Mouse (Mus musculus): ENCODE data around the gene Kctd2.
"Not testable (repeated sequence)": the region's sequence is repeated elsewhere in the genome, so short reads cannot be mapped to it uniquely, and the experiment has no call there.

Gene Kctd2

DNA sequence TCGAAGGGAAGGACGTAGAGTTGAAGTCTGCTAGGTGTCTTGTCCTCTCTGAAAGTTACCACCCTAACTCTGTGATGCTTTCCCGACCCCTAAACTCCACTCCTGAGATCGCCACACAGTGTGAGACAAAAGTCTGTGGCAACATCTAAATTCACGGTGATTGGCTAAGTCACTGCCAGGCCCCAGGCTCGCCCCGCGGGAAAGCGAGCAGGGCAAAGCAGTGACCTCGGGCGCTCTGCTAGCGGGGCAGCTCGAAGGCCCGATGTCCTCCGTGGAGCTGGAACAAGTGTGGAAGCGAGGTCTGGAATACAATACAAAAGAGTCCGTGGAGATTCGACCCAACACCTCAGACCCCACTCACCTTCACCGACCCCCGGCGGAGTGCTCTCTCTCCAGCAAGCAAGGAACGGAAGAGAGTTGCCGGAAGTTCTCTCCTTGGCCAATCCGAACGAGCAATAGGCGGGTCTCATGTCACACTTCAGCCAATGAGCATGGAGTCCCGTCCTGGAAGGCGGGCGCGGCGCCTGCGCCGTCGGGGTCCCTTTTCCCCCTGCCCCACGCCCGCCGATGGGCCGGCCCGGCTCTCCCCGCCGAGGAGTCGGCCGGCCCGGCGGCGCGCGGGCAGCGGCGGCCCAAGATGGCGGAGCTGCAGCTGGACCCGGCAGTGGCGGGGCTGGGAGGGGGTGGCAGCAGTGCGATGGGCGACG lies at the start of gene Kctd2, which contains the start of gene Atp5h:
Gene Kctd2, plus strand, starts transcription at position 598 of the 707 bp plus-strand sequence.
Gene Atp5h, minus strand, starts transcription at position 432 of the 707 bp plus-strand sequence.
- peak; percentile 98 for DNase-seq (ENCODE audit: low read depth, low spot score)

DNA sequence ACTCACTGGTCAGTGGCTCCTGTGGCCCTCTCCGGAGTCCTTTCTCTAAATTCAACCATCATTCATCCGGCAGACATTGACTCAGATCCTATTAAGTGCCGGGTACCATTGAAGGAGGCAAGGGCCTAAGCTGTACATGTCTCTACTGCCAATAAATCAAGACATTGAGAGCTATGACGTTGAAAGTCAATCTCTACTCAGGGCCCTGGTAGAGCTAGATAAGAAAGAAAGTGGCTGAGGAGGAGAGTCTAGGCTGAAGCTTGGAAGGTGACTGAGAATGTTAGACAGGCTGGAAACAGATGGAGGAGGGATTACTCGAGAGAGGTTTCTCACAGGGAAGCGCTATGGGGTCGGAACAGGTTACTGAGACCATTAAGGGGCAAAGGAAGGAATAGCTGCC lies 49.6 kb upstream of the Kctd2 start:
- no peak for DNase-seq (ENCODE audit: low read depth, low spot score)

DNA sequence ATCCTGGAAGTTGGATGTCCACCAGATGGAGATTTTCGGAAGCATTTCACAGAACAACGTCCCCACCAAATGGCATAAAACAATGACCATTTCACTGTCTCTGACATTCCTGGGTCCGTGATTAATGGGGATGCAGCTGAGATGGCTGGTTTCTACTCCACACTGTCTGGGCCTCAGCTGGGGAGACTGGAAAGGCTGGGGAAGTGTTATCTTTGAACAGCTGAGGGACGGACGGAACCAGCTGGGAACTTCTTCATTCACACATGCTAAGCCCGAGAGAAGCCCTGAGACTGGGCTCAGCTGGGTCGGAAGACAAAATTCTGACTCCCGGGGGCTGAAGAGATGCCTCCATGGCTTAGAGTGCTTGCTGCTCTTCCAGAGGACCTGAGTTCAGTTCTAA lies 48.6 kb upstream of the Kctd2 start:
- DNase-seq (ENCODE audit: low read depth, low spot score) = no peak

DNA sequence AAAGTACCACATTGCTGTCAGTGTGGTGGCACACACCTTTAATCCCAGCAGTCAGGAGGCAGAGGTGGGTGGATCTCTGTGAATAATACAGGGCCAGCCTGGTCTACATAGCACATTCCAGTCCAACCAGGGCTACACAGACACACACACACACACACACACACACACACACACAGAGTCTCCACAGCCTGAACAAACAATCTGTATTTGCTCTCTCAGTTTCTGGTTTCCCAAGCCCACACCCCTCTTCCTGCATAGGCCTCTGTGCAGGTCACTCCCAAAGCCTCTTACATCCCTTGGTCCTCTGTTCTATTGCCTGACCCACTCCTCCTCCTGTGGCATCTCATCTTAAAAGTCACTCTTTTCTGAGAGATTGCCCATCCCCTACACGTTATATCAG lies 47.9 kb upstream of the Kctd2 start:
- no peak for DNase-seq (ENCODE audit: low read depth, low spot score)

DNA sequence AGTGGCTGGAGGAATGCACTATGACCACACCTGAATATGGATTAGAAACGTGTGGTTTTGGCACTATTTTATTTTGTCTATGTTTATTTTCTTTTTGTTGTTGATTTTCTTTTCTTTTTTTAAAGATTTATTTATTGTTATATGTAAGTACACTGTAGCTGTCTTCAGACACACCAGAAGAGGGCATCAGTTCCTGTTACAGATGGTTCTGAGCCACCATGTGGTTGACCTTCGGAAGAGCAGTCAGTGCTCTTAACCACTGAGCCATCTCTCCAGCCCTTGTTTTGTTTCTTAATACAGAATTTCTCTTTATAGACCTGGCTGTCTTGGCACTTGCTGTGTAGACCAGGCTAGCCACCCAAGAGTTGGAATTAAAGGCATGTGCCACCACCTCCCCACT lies 47.2 kb upstream of the Kctd2 start:
- no peak for DNase-seq (ENCODE audit: low read depth, low spot score)

DNA sequence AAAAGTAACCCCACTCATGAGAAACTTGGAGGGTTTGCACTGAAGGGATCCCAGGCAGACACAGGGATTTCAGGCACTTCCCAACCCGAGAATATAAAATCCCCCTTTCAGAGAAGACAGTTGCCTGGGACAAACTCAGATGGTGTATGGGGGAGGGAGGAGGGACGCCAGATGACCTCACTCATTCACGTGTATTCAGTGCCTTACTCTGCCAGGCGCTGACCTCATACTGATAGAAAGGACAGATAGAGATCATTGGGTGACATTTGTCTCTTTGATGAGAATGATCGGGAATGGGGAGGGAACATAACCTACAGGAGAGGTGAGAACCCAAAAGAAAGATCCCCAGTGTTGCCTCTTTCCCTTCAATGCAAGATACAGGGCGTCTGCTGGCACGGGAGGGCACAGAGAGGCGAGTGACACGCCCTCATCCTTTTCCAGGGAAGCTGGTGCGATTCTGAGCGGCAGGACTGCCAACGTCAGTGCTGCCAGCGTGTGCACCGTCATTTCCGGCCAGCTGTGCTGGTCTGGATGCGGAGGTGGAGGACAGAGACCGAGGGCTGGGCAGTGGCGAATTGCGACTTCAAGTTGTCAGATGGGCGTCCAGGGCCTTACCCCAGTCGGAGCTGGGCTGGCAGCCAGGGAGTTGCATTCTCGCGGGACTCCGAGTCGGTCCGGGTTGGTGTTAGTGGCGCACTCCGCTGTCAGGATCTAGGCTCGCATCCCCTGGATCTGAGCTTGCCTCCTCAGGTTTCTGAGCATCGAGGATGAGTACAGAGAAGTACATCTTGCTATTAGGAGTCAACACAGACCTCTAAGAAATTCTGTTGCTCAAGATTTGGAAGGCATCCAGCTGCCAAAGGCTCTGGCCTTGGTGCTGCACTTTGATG lies 45.9 kb upstream of the Kctd2 start:
- no peak for DNase-seq (ENCODE audit: low read depth, low spot score)

DNA sequence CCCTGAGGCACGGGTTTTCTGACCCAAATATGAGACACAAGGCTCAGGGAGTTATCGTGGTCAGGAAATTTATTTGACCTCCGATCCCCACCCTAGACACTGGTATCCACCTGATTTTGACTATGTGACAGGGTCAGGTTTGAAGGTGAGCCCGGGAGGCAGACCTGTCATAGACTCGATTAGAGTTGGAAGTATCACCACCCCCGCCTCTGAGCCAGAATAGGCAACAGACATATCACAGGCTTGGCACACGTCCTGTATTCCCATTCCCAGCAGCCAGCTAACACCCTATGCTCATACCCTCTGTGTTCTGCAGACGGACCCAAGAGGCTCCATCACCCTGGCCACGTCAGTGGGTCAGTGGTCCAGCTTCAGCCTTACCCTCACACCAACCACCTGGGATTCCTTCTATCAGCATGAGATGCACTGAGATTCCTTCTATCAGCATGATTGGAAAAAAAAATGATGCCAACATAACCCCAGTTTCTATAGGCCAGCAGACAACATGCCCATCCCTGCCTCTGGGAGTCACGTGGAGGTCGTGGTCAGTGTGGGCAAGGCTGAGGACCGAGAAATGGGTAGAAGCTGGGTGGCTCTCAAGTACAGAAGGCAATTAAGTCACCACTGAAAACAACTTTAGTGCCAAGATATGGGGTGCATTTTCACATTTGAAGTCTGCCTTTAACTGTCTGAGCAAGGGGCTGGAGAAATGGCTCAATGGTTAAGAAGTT lies 45.1 kb upstream of the Kctd2 start:
- DNase-seq (ENCODE audit: low read depth, low spot score) = no peak

DNA sequence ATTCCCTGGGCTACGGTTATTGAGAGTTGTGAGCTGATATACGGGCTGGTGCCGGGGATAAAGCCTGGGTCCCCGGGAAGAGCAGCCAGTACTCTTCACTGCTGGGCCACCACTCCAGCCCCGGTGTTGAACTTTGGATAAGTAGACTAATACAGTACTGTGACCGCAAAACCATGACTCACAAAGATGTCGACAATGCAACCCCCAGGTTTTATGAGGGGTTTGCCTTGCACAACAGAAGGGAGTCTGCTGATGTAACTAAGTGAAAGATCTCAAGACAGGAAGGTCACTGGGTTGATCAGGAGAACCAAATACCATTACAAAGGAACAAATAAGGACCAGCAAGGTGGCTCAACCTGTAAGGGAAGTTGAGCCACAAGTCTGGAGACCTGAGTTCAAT lies 43.2 kb upstream of the Kctd2 start:
- no peak for DNase-seq (ENCODE audit: low read depth, low spot score)

DNA sequence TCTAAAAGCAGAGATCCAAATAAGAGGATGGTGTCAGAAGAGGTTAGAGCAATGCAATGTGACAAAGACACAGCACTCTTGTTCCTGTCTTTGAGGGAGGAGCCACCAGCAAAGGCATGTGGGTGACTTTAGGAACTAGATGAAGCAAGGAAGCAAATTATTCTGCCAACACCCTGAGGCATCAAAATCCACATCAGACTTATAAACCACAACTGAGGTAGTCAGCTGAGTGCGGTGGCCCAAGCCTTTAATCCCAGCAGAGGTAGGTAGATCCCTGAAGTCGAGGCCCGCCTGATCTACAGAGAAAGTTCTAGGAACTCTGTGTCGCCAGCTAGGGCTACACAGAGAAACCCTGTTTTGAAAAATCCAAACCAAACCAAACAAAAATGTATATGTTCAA lies 42.7 kb upstream of the Kctd2 start:
- DNase-seq (ENCODE audit: low read depth, low spot score) = no peak

DNA sequence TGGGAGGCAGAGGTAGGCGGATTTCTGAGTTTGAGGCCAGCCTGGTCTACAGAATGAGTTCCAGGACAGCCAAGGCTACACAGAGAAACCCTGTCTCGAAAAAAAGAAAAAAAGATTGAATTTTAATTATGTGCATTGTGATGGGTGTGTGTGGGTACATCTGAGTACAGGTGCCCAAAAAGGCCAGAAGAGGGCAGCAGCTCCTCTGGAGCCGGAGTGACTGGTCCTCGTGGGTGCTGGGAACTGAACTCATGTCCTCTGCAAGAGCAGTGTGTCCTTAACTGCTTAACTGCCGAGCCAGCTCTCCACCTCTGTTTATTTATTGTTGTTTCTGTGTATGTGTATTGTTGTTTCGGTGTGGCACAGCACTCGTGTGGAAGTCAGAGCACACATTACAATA lies 42.1 kb upstream of the Kctd2 start:
- no peak for DNase-seq (ENCODE audit: low read depth, low spot score)

DNA sequence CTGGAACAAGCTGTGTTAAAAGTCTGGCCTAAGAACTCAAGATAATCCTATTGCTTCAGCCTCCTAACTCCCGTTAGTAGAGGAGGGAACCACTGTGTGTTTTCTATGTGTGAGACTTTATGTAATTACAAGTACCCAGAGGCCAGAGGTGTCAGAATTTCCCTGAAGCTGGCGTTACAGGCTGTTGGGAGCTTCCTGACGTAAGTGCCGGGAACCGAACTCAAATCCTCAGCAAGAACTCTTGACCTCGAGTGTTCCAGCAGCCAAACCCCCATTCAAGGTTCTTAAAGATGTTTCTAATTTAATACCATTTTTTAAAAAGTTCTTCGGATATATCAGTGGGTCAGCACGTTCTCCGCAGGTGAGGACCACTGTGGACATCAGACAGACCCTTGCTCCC lies 38.7 kb upstream of the Kctd2 start:
- no peak for DNase-seq (ENCODE audit: low read depth, low spot score)

DNA sequence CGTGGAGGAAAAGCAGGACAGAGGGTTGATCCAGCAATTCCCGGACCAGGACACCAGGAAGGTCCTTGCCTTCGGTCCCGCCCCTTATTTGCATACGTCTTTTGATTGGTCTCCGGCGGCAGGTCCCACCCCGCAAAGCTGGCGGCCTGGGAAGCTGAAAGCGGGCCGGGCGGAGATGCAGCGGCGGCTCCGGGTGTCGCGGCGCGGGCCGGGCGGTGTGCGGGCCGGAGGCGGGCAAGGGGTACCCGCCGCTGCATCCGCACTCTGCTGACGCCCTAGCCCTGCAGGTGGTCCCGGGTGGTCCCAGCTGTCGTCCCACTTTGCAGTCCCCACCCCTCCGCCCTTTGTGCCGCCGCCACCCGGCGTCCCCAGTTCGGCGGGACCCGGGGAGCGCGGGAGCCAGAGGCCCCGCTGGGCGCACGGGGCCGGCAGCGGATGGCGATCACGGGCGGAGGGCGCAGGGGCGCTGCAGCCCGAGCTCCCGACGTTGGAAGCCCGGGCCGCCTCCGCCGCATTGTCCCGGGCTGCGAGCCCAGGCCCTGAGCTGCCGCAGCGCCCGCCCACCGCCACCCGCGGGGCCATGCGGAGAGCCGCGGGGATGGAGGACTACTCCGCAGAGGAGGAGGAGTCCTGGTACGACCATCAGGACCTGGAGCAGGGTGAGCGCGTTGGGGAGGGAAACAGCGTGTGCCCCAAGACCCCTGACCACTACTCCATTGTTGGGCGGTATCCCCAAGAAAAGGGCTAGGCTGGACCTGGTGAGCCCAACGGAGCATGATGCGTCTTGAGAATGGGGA lies 38.0 kb upstream of the Kctd2 start, which contains the start of gene Cdr2l:
Gene Cdr2l, plus strand, starts transcription at position 174 of the 797 bp plus-strand sequence.
- DNase-seq (ENCODE audit: low read depth, low spot score) = peak; percentile 96

DNA sequence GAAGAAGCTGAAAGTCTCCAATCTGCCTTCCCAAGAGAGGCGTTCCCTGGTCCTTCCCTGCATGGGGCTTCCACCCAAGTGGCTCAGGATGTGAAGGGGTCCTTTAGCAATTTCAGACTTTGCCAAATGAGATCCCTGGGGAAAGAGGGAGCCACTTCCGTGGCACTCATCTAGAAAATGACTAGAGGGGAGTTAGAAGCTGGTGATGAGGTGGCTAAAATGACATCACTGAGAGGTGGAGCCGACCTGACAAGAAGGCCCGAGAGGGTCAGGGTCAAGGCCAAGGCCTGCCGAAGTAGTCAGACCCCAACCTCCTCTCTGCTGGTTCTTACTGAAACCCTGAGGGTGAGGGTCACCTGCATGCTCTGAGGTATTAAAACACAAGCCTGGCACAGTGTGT lies 37.0 kb upstream of the Kctd2 start:
- no peak for DNase-seq (ENCODE audit: low read depth, low spot score)

DNA sequence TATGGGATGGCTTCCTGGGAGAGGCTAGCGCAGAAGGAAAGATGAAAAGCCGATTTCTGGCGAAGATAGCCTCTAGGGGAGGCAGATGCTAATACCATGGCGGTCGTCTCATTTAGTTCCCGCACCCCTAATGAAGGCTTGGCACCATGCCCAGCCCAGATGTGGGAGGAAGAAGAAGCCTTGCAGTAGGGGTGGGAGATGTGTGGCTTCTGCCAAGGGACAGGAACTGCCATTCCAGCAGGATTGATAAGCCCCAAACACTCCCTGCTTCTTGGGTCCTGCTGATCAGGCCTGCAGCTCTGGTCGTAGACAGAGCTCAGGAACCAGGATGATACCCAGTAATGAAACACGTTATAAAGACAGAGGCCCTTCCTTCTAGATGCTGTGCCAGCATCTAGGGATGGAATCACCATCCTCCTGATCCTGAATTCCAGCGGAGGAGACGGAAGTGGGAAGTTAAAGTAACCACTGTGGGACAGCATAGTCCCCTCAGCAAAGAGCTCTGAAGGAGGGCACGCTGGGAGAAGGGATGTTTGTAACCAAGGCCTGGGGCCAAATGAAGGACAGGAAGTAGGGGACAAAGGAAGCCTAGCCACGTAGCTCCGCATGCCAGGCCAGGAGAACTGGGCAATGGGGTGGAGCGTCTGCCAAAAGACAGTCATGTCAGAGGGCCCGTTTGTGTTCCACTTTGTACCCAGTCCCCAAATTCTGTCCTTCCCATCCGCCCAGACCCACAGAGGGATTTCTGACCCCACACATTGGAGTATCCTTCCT lies 36.0 kb upstream of the Kctd2 start:
- no peak for DNase-seq (ENCODE audit: low read depth, low spot score)

DNA sequence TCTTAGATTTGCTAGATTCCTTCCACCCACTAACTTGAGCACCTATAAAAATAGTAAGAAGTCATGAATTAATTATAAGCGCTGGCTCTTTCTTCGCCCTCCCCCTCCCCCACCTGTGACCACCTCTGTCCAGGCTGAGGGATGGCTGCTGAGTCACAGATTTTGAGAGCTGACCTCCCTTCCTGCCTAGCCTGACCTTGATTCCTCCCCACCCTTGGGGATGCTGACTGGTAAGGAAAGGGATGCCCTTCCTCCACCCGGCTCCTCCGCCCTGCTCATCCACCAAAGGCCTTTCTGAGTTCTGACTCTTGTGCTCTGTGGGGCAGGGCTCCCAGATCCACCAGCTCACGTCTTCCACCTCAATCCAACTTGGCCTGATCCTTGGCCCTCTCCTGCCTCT lies 35.3 kb upstream of the Kctd2 start:
- no peak for DNase-seq (ENCODE audit: low read depth, low spot score)

DNA sequence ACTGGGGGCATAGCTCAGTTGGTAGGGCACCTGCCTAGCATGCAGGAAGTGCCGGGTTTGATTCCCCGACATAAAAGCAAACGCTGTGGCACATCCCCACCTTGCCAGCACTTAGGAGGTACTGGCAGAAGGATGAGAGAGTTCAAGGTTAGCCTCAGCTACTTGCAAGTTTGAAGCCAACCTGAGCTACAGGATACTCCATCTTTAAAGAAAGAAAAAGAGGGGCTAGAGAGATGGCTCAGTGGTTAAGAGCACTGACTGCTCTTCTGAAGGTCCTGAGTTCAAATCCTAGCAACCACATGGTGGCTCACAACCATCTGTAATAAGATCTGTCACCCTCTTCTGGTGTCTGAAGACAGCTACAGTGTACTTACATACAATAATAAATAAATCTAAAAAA lies 33.1 kb upstream of the Kctd2 start:
- not testable (repeated sequence) for DNase-seq (ENCODE audit: low read depth, low spot score)

DNA sequence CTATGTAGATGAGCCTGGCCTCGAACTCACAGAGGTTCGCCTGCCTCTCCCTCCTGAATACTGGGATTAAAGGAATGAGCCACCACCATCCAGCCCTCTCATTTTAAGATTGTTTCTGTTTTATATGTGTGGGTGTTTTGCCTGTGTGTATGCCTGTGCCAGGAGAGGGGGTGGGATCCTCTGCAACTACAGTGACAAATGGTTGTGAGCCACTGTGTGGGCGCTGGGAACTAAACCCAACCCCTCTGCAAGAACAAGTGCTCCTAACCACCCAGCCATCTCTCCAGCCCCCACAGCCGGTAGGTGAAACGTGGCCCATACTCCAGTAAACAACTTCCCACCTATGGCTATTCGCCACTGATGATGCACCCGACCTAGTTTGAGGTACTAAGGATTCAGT lies 28.6 kb upstream of the Kctd2 start:
- DNase-seq (ENCODE audit: low read depth, low spot score) = no peak

DNA sequence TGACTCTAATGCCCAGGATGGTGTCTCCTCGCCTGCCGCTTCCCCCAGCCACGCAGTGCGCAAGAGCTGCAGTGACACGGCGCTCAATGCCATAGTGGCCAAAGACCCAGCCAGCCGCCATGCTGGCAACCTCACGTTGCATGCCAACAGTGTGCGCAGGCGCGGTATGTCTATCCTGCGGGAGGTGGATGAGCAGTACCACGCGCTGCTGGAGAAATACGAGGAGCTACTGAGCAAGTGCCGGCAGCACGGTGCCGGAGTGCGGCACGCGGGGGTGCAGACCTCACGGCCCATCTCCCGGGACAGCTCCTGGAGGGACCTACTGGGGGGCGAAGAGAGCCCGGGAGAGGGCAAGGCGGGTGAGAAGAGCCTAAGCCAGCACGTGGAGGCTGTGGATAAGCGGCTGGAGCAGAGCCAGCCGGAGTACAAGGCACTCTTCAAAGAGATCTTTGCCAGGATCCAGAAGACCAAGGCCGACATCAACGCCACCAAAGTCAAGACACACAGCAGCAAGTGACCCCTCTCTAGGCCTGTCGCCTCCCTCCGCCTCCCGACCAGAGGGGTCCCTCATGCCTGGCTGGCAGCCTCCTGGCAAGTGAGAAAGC lies 26.1 kb upstream of the Kctd2 start:
- peak; percentile 84 for DNase-seq (ENCODE audit: low read depth, low spot score)

DNA sequence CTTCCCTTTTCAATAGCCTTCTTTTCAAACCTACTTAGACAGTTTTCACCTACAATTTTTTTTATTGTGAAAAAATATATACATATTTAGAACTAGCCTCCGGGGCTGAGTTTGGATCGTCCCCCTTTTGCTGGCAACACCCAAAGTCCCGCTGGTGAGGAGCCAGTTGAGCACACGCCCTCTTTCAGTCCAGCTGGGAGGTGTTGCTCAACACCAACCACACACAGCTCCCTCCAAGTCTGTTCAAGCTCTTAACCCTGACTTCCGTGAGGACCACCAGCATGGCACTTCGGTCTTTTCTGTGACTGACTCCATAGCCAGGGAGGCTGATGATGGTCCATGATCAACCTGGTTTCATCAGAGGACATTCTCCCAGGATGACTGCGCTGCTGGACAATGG lies 21.8 kb upstream of the Kctd2 start:
- no peak for DNase-seq (ENCODE audit: low read depth, low spot score)

DNA sequence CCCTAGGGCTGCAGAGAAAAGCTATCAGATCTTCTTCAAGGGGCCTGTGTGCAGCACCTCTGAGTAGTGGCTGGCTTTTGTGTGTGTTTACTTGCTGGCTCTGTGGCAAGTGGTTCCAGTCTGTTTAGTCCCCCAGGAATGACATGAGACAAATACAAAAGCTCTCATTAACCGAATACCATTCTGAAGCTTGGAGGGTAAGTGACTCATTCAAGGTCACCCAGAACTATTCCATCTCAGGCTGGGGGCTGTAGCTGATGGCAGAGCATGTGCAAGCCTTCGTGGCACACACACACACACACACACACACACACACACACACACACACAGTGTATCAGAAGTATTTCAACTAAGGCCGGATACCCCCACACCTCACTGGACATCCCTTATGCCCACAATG lies 19.8 kb upstream of the Kctd2 start:
- no peak for DNase-seq (ENCODE audit: low read depth, low spot score)
